Mouse (Mus musculus) left cerebral cortex, postnatal 14 days (tissue): Measurements from ENCODE around the gene Rfpl4. TPM values are rescaled to one million over a fixed set of nuclear protein-coding genes. Genes with fewer than 3 reads are reported as not detected.
A peak's percentile ranks its signal among the peaks of the same experiment; 100 is the strongest.
"Not testable (repeated sequence)": the region's sequence is repeated elsewhere in the genome, so short reads cannot be mapped to it uniquely, and the experiment has no call there.

Source experiments
- DNase-seq, 2 experiments: peaks; one replicate each; pipeline ENCODE4 v3.0.0; 2021 to 2022; ENCODE audit warnings: low spot score in 2 of 2, mixed read lengths in 1 of 2
- intact Hi-C: fragments of 180-260 bp; cut with DNase I; formaldehyde crosslinking; loops from one replicate; pipeline ENCODE4 v1.15.1; 2025
- long read RNA-seq, 2 experiments: library from polyadenylated mRNA; stranded (forward); transcript quantifications; one replicate each; pipeline ENCODE4 v2.0.0; 2021
- total RNA-seq, 2 experiments: library from RNA; stranded (reverse); gene quantifications; 2 replicates each; pipeline ENCODE4 v1.2.3; 2021

The Rfpl4 gene
- not detected for total RNA-seq
- long read RNA-seq, experiment 1: 0 reads
- long read RNA-seq, experiment 2: 0 reads

- intact Hi-C loops: no loop called here
These were observed at the start of gene Rfpl4 for GRCm38 (mm10) chr7:5116850-5117249. Rfpl4 (minus strand) TSS chr7:5116950.

GRCm38 (mm10) chr7:5149570-5149969 is 32.8 kb upstream of the Rfpl4 start, which contains the start of gene Vmn1r55:
Vmn1r55 (minus strand) TSS chr7:5149670.
- DNase-seq, intact Hi-C loops: not testable (repeated sequence)

More at GRCm38 (mm10) chr7:5116850-5117249, at the start of gene Rfpl4:
- DNase-seq: no peak

GRCm38 (mm10) chr7:5125549-5126406 is 9.0 kb upstream of the Rfpl4 start, which contains the start of gene Rasl2-9:
Rasl2-9 (minus strand) TSS chr7:5125950.
- intact Hi-C loops: no loop called here
- peak; percentile 78 to 84 for DNase-seq

GRCm38 (mm10) chr7:5125078-5125477 is 8.3 kb upstream of the Rfpl4 start:
- DNase-seq: no peak
- intact Hi-C loops: no loop called here

- no peak for DNase-seq
- intact Hi-C loops: no loop called here
These were observed 4.0 kb downstream of the Rfpl4 start for GRCm38 (mm10) chr7:5112701-5113100.

- no peak for DNase-seq
- intact Hi-C loops: no loop called here
These were observed 7.4 kb downstream of the Rfpl4 start for GRCm38 (mm10) chr7:5109301-5109700.

GRCm38 (mm10) chr7:5108272-5108671 is 8.5 kb downstream of the Rfpl4 start:
- intact Hi-C loops: no loop called here
- DNase-seq: no peak

GRCm38 (mm10) chr7:5102564-5102963 is 14.2 kb downstream of the Rfpl4 start:
- intact Hi-C loops: no loop called here
- DNase-seq: no peak

- intact Hi-C loops: no loop called here
- peak in 1 of 2 experiments; percentile 61 for DNase-seq
These were observed 15.6 kb downstream of the Rfpl4 start for GRCm38 (mm10) chr7:5101066-5101663.

- peak in 1 of 2 experiments; percentile 42 for DNase-seq
- intact Hi-C loops: no loop called here
These were observed 17.0 kb downstream of the Rfpl4 start for GRCm38 (mm10) chr7:5099796-5100195.

GRCm38 (mm10) chr7:5098769-5099168 is 18.0 kb downstream of the Rfpl4 start:
- DNase-seq: no peak
- intact Hi-C loops: no loop called here

- intact Hi-C loops: no loop called here
- no peak for DNase-seq
These were observed 23.8 kb downstream of the Rfpl4 start for GRCm38 (mm10) chr7:5092831-5093510.

- intact Hi-C loops: no loop called here
- DNase-seq: no peak
These were observed 24.4 kb downstream of the Rfpl4 start for GRCm38 (mm10) chr7:5092381-5092780.

- DNase-seq: peak in 1 of 2 experiments; percentile 66
These were observed 25.6 kb downstream of the Rfpl4 start for GRCm38 (mm10) chr7:5091008-5091728.

GRCm38 (mm10) chr7:5089853-5090252 is 26.9 kb downstream of the Rfpl4 start:
- intact Hi-C loops: no loop called here
- peak in 1 of 2 experiments; percentile 77 for DNase-seq

More at GRCm38 (mm10) chr7:5091008-5091728, 25.6 kb downstream of the Rfpl4 start:
- intact Hi-C loops: no loop called here

- no peak for DNase-seq
- intact Hi-C loops: no loop called here
These were observed 28.9 kb downstream of the Rfpl4 start for GRCm38 (mm10) chr7:5087886-5088285.

- intact Hi-C loops: no loop called here
- no peak for DNase-seq
These were observed 29.8 kb downstream of the Rfpl4 start for GRCm38 (mm10) chr7:5086921-5087440.

GRCm38 (mm10) chr7:5085512-5085911 is 31.2 kb downstream of the Rfpl4 start:
- no peak for DNase-seq
- intact Hi-C loops: no loop called here
